Mouse (Mus musculus) MEL-GATA-1-ER (cell line): ENCODE results near the gene Ndp.

Experiments
- DNase-seq: peaks from one replicate; pipeline ENCODE4 v3.0.0-alpha.2; 2012; ENCODE audit warnings: low read depth; ENCODE audit errors: extremely low read depth

Ndp gene

DNA sequence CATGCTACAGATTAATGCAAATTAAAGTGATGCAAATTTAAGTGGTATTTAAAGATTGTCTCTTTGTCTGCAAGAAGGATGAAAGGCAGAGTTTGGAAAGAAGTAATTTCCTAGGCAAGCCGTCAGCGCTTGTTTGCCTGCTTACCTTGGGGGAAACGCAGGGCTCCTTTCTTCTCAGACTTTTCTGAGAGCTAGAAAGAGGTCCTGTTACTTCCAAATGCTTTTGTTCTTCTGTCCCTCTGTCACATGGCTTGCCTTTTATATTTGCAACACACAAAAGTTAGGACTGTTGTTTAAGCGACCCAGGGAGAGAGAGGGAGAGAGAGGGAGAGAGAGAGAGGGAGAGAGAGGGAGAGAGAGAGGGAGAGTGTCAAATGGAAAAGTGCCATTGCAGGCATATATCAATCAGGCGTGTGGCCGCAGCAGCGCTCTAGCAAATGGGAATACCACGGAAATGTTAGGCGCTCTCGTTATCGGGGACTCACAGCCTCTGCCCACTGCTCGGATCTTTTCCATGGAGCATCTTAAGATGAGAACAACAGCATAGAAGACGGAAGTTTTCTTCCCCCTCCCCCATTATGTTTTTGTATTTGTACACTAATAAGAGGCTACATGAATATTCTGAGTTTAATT is at the start of gene Ndp:
TSS of gene Ndp (minus strand) at position 534 of the 633 bp plus-strand sequence.
- no peak for DNase-seq

DNA sequence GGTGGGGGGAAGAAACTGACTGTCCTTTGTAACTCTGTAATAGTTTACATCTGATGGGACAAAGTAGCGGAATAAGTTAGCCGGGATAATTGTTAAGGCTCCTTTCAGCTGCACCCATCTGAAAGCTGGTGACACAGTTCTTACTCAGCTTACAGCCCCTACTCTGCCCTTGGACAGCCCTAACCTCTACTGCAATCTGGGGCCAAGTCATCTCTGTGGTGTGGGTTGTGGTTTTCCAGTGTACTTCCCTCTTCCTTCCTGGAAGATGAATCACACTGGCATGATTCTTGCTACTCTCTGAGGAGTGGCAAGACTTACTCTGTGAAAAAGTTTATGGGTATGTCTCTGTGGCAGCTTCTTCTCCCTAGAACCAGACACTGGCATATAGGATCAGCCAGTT is 43.2 kb upstream of the Ndp start:
- DNase-seq, result no peak

DNA sequence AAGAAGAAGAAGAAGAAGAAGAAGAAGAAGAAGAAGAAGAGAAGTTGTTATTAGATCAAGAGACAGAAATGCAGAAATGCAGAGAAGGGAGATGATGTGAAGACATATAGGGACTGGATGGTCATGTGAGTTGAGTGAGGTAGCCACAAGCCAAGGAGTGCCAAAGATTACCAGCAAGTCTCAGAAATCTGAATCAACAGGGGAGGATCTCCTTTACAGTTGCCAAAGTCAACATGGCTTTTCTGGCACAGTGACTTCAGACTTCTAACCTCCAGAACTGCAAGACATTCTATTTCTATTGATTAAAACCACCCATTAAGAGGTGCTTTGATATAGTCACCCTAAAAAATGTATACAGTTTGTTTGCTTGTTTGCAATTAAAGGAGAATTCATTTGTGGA is 6.4 kb upstream of the Ndp start:
- no peak for DNase-seq

DNA sequence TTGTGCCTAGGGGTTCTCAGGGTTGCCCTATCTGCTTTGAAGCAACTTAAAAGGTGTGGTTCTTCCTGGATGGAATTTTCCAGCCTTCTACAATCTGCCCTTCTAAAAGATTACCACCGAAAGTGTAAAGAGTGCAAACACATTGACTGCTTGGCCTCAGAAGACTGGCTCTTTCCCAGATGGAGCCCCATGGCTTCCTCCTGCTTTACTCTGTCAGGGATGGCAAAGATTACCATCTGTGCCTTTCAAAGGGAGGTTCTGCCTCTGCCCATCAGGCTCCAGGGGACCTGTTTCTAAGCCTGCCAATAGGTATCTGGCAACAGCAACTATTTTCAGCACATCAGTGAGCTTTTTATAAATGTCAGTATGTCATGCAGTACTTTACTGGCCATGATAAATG is 1.5 kb upstream of the Ndp start:
- no peak for DNase-seq

DNA sequence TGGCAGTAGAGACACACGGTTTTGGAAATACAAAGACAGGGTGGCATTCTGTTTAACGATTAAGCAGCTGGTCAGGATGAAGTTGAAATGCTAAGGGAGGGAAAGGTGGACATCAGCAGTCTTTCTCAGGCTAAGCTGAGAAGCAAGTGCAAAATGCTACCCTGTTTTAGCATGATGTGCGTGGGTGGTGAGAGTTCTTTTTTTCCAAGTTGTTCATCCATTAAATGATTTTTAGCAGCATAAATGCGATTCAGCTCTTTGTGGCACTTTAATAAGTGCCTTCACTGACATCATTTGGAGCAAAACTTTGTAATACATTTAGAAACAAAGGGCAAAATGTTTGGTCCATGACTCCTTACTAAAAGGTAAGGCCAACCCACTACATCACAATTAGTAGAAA is 337 bp upstream of the Ndp start:
- DNase-seq, result no peak

DNA sequence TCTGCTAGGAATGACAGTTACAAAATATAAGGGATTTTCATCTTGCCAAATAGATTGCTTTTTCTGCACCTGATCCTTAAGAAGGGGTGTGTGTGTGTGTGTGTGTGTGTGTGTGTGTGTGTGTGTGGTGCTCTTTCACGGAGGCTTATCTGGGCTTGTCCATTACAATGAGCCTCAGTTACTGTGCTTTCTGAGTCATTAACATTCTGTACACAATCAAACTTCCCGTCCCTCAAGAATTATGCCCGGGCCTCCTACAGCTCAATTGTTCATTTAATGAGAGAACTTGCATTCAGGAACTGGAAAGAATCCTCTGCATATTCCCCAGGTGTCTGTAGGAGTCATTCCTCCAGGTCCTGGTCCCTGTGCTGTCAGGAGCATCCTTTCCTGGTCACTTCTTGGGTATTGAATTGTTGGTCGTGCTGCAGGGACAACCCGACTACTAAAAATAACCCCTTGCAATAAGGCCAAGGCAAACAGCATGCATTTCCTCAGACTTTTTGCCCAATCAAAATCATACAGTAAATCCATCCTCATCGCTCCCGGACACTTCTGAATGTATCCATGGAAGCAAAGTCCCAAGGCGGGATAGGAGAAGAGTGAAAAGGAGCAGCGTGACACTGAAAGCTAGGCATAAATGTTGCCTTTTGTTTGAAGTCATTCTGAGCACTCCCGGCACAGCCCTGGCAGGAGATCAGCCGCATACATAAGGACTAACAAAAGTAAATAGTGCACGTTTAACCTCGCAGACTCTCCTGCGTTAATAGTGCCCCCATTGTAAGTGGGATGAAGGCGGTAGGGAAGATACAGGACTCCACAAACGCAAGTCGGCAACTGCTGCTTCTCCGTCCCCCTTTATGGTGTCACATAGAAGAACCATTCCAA is 1.1 kb downstream of the Ndp start:
- no peak for DNase-seq

DNA sequence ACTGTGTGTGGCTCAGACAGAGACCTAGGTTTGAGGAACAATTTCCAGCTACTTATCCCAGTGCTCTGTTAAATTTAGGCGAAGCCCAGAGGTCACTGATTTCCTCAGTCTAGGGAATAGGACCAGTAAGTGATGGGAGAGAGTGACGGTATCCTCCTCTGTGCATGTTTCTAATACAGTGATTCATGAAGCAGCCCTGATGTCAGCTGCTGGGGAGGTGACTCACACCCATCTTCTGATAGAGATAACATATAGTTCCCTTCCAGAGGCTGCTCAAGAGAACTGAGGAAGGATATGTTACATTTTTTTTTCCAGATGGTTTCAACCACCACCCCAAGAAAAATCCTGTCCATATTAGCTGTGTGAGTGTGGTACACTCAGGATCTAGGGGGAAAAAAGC is 2.9 kb downstream of the Ndp start:
- no peak for DNase-seq

DNA sequence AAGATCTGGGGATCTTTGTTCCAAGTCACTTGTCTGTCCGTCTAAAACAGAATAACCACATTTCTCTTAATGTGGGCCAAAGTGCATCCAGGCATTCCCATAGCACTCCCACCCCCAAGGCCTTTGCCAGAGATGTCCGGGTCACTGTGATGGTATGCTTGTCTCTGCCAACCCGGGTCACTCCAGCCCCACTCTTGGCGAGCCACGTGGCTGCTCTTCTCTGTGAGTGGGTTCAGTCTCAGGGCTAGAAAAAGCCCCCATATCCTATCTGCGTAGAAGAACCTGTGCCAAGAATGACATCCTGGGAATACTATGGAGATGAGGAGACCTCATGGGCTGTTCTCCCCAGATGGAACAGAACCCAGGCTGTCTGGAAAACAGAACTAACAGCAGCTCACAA is 4.0 kb downstream of the Ndp start:
- DNase-seq, result no peak

DNA sequence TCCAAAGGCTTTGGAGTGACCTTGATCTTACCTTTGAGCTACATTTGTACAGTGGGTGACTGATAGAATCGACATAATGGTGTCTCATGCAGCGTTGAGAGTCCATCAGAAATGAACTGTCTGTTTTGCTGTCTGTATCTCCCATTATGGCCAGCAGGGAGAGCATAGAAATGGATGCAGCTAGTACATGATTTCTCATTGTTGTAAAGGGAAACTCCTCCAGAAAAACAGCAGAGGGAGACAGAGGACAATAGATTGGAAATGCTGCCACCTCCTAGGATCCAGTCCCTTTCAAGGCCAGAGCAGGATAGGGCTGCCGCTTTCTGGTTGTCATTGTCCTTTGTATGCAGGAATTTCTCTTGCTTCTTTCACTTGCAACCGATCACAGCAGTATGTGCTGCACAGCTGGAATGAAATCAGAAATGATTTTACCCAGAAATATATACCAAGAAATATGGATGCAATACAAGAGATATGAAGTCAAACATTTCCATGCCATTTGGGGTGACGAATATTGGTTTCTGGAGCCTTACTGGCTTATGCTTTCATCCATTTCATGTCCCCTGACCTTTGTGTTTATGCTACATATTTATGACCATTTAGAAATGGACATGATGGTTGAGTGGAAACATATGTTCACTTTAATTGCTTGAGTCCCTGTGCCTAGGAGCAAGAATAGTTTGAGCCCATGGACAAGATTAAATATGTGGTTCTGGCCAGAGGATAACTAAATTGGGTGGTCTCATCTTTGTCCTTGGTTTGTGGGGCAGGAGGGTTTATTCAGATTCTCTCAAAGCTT is 17.0 kb downstream of the Ndp start:
- DNase-seq, result no peak

DNA sequence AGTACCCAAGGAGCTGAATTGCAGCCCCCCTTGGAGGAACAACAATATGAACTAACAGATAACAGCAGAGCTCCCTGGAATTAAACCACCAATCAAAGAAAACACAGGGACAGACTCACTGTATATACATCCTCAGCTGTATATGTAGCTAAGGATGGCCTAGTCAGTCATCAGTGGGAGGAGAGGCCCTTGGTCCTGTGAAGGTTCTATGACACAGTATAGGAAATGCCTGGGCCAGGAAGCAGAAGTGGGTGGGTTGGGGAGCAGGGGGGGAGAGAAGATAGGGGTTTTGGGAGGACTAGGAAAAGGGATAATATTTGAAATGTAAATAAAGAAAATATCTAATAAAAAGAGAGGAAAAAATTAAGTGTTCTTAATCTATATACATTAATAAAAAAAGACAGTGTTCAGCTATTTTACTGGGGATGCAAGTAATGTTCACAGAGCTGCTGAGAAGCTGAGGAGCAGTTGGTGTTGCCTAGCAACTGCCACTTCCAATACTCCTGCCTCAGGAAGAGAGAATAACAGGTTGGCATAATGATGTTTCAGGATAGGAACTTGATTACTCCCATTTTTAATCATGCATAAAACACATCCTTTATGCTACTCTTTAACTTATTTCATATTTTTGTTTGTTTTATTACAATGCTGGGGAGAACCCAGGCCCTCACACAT is 43.8 kb downstream of the Ndp start:
- DNase-seq, result no peak

DNA sequence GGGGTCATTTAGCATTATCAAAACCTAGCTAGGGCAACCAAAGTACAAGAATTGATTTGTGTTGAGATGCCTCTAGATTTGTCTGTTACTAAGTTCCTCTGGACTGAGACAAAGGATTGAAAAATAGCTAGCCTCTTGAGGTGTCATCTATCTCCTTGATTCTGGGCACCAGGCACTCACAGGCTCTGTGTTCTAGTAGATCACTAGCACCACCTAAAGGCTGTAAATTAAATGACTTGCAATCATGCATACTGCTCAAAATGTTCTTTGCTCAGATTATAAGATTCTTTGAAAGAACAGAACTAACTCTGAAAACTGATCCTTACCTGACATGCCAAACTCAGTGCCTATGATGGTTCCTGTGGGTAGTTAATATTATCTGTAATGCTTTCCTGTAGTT is 51.3 kb downstream of the Ndp start:
- DNase-seq, result no peak

DNA sequence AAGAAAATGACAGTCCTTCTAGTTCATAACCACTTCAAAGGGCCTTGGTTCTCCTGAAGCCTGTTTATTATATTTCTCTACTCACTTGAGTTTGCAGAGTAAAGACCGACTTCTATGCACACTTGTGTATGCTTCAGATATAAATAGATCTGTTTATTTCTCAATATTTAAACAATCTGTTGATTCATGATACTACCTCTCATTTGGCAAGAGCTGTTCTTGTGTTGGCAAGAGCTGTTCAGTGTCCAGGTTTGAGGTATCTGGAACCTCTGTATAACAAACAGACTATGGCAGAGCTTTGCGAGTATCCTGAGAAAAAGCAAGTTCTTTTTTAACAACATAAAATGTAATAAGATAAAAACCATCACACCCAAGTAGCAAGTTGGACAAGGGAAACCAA is 65.5 kb downstream of the Ndp start:
- no peak for DNase-seq

DNA sequence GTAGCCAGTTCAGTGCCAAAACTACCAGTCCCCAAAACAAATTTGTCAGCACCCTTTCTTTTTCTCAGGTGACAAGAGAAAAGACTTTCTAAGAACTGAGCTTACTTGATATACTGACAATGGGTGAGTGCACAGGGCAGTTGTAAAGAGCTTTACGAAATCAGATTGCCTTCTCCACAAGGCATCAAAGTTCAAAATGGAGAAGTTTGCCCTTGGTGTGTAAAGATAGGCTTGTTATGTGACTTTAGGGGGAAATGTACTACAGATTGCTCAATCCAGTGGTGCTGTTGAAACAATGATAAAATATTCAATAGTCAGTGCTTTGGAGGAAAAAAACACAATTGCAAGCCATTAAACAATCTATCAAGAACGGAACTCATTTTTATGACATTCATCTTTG is 70.1 kb downstream of the Ndp start:
- DNase-seq, result no peak

DNA sequence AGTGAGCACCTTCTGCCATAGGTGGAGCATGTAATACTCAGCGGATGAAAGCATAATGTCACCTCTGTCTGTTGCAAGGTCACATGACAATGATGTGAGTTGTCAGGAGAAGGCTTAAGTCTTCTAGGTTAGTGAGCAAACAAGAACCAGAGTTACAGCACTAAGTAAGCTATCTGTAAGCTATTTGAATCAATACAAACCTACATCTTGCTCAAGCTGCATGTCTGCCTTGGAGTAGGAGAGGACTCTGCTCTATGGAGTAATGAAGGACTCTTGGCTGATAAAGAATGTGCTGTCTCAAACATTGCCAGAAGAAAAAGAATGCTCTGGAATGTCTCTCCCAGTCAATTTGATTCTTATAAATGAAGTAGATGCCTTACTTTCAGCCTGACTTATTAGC is 74.3 kb downstream of the Ndp start:
- no peak for DNase-seq

DNA sequence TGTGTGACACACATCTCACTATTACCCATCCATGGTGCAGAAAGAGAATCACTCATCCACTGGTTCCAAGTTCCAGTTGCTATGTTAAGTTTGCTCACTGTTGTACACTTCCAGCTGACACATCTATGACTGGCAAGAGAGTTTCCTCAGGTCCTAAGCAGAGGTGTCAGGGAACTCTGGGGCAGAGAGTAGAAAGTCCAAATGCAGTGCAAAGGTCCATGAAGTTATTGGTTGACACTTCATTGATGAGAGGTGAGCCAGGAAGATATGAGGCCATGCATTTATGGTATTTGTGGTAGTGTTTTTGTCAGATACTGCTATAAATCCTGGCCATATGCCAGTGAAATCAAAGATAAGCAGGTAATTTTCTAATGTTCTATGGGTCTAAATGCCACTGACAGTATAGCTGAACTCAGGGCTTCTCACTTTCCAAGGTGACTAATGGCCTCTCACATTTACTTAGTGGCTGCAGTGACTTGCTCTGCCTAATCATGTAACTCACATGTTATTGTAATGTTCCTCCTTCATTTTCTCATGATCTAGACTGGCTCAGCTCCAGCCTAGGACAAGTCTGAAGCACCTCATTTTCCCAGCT is 75.0 kb downstream of the Ndp start:
- no peak for DNase-seq
